Mouse (Mus musculus) forebrain, embryonic 12.5 days (tissue): ENCODE results near the gene Smtnl1. TPM values are rescaled to one million over a fixed set of nuclear protein-coding genes. Genes with fewer than 3 reads are reported as not detected.

ENCODE experiments used
- ATAC-seq: fragments of 200-750 bp; cut with Nextera tagmentation; 2 replicates; pipeline ENCODE4 v1.8.0; 2017; ENCODE audit warnings: moderate TSS enrichment; ENCODE audit not compliant: low FRiP score
- H3K27ac ChIP-seq: fragments of 300-500 bp; sonication (generic); 2 replicates; pipeline ENCODE4 v1.5.1; 2016; ENCODE audit warnings: mild to moderate bottlenecking
- H3K27me3 ChIP-seq: fragments of 300-500 bp; sonication (generic); 2 replicates; pipeline ENCODE4 v1.6.1; 2016; ENCODE audit warnings: mild to moderate bottlenecking
- H3K36me3 ChIP-seq: fragments of 300-500 bp; sonication (generic); replicated peaks from 2 replicates; pipeline ENCODE4 v1.6.1; 2016; ENCODE audit warnings: mild to moderate bottlenecking
- H3K4me1 ChIP-seq: fragments of 300-500 bp; sonication (generic); 2 replicates; pipeline ENCODE4 v1.6.1; 2016
- H3K4me2 ChIP-seq: fragments of 300-500 bp; sonication (generic); 2 replicates; pipeline ENCODE4 v1.6.1; 2016; ENCODE audit warnings: mild to moderate bottlenecking, moderate library complexity
- H3K4me3 ChIP-seq: fragments of 300-500 bp; sonication (generic); replicated peaks from 2 replicates; pipeline ENCODE4 v1.5.1; 2016; ENCODE audit warnings: mild to moderate bottlenecking
- H3K9ac ChIP-seq: fragments of 300-500 bp; sonication (generic); 2 replicates; pipeline ENCODE4 v1.6.1; 2016; ENCODE audit warnings: mild to moderate bottlenecking
- H3K9me3 ChIP-seq: fragments of 300-500 bp; sonication (generic); 2 replicates; pipeline ENCODE4 v1.6.1; 2016
- WGBS: fragments of 180-500 bp; shearing (Covaris S2); methylation state at CpG from one replicate; pipeline ENCODE4 v1.1.7; 2016; 5-methylcytosine and 5-hydroxymethylcytosine counted together
- polyA plus RNA-seq: library from polyadenylated mRNA; unstranded; fragments of >200 nt; fragmentation: Nextera tagmentation; extraction: Ambion mirVana; gene quantifications from 2 replicates; pipeline ENCODE4 v1.2.1, GENCODE M21; 2016

Gene Smtnl1
- polyA plus RNA-seq, 1 experiment from 2014 or later, result not detected

DNA sequence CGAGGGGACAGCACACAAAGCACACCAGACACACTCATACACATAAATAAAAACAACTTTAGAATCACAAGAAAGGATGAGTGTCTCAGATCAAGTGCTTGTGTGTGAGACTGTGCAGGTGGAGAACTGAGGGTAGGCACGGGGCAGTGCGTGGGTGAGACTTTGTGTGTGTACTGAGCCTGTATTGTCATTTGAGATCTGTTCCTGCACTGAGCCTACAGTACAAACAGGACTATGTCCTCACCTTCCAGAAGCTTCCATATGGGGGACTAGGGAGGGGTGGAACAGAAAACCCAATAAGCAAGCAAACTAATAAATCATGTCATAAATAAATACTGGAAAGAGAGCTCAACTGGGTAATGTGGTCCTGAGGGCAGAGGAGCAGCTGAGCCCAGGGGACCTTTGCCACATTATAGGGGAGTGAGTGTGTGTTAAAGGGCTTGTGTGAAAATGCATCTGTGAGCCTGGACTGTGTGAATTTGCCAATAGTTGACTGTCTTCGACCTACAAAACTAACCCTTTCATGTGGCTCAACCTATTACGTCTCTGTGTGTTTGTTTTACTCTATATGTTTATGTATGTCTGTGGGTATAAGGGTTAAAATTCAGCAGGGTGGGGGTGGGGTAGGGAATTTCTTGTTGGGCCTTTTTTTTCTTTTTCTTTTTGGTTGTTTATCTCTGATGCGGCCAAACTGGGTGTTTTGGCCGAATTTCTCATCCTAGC lies 28.1 kb upstream of the Smtnl1 start:
- Histone ChIP-seq H3K27ac (no peak overlapping the region), H3K4me3 (no peak overlapping the region), H3K36me3 (peaks cover 21% of the 10 kb centered on the region), H3K4me2 (no peak overlapping the region), H3K9me3 (no peaks in the 10 kb centered on the region), H3K4me1 (peaks cover 14% of the 10 kb centered on the region), H3K9ac (no peak overlapping the region), H3K27me3 (no peaks in the 10 kb centered on the region)
- ATAC-seq, result no peak; the same call in 1 of the 2 replicates
- 63% methylated on average over 7 of the region's 7 CpGs for WGBS

DNA sequence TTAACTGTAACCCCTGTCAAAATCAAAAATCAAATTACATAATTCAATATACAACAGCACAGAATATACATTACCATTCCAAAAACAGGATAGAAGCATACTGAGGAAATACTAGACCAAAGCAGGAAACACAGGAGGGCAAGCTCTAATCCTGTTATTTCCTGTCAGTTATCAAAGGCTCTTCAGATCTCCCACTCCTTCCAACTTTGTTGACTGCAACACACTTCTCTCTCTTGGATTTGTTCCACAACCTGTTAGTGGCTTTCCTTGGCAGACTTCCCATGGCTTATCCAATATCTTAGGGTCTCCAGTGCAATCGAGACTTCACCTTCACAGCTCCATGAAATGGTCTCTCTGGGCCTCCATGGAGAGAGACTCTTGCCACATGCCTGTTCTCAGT lies 22.8 kb upstream of the Smtnl1 start:
- no peak overlapping the region for H3K27ac ChIP-seq
- no peak overlapping the region for H3K9ac ChIP-seq
- peaks cover 11% of the 10 kb centered on the region; the same call in 1 of the 2 replicates for H3K36me3 ChIP-seq
- no peaks in the 10 kb centered on the region for H3K9me3 ChIP-seq
- no peak overlapping the region for H3K4me2 ChIP-seq
- no peaks in the 10 kb centered on the region for H3K27me3 ChIP-seq
- no peak overlapping the region for H3K4me3 ChIP-seq
- WGBS, result 88% methylated on average over 1 of the region's 1 CpGs
- no peak for ATAC-seq
- peaks cover 20% of the 10 kb centered on the region for H3K4me1 ChIP-seq

DNA sequence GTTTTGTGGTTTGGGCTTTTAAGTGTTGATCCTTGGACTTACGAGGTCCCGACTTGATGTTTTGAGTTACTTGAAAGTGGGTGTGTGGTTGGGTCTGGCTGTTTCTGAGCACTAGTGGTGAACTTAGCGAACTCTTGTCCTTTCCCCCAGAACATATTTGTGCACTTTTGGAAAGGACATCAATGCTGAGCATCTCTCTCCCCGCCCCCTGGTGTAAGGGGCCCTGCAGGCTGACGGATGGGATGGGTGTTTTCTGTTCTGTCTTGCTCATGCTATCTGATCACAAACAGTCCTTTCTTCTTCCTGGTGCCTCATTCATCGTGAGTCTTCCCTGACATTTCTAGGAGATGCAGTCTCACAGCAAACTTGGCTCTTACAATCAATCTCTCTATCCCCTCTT lies 21.2 kb upstream of the Smtnl1 start:
- no peak overlapping the region for H3K9ac ChIP-seq
- 86% methylated on average over 6 of the region's 6 CpGs for WGBS
- no peak for ATAC-seq

DNA sequence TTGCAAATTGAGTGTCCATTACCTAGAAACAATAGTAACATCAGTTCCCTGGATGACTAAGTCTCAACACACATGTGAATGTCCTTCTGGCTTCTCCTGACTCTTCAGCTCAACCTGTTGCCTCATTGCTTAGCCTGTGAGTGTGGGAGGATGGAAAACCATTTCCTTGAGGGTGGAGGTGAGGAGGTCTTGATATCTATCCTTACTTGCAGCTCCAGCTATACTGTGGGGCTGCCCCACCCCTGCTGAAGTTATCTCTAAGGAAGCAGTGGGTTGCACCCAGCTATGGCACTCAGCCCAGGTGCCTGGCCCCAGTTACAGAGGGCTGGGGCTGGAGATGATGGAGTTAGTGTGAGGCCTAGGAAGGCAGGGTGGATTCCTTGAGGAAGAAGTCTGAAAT lies 19.5 kb upstream of the Smtnl1 start:
- Histone ChIP-seq H3K4me3 (0 out of 2 replicates have a peak overlapping the region, but pooled peaks have one; percentile 48), H3K4me2 (peak overlapping the region; percentile 94), H3K9me3 (no peaks in the 10 kb centered on the region), H3K4me1 (peaks cover 34% of the 10 kb centered on the region), H3K36me3 (peaks cover 3% of the 10 kb centered on the region; the same call in 1 of the 2 replicates), H3K27ac (no peak overlapping the region), H3K27me3 (peaks cover 32% of the 10 kb centered on the region), H3K9ac (no peak overlapping the region)
- ATAC-seq, result no peak

More for the DNA sequence above, 21.2 kb upstream of the Smtnl1 start:
- Histone ChIP-seq H3K27ac (no peak overlapping the region), H3K4me2 (no peak overlapping the region), H3K4me3 (no peak overlapping the region), H3K27me3 (peaks cover 14% of the 10 kb centered on the region), H3K36me3 (peaks cover 7% of the 10 kb centered on the region; the same call in 1 of the 2 replicates), H3K9me3 (no peaks in the 10 kb centered on the region), H3K4me1 (peaks cover 32% of the 10 kb centered on the region)

DNA sequence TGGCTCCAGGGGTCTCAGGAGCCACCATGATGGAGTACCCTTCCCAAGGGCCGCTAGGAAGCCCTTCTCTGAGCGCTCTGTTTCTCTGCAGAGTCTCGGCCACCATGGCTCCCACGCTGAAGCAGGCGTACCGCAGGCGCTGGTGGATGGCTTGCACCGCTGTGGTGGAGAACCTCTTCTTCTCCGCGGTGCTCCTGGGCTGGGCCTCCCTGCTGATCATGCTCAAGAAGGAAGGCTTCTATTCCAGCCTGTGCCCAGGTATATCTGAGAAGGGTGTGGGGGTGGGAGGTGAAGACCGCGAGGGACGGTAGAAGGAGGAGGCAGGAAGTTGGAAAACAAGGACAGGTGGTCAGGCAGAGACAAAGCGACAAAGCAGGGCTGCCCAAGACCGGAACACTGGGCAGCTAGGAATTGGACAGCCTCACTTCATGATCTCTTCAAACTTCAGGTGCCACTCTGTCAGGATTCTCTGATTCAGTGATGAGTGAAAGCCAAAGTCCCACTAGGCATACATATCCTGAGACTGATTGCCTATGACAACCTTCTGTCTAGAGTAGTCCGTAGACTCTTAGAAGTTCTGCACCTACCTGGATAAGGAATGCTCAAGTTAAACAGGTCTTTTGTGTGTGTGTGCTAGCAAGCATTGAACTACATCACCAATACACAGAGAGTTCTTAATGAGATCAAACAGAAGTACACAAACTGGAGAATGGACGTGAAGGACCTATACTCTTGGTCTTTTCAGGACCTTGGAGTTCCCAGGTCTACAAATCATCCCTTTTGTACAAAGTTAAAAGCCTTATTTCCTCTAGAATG lies 18.5 kb upstream of the Smtnl1 start:
- Histone ChIP-seq H3K9ac (peak overlapping the region; percentile 73), H3K36me3 (no peaks in the 10 kb centered on the region; the same call in 1 of the 2 replicates), H3K4me1 (peaks cover 34% of the 10 kb centered on the region), H3K27ac (peak overlapping the region; percentile 82), H3K27me3 (peaks cover 37% of the 10 kb centered on the region), H3K4me2 (peak overlapping the region; percentile 94), H3K4me3 (peak overlapping the region; percentile 48), H3K9me3 (no peaks in the 10 kb centered on the region)
- whole genome bisulfite sequencing, result 8% methylated on average over 17 of the region's 17 CpGs
- peak; percentile 2; the same call in 1 of the 2 replicates for ATAC-seq

DNA sequence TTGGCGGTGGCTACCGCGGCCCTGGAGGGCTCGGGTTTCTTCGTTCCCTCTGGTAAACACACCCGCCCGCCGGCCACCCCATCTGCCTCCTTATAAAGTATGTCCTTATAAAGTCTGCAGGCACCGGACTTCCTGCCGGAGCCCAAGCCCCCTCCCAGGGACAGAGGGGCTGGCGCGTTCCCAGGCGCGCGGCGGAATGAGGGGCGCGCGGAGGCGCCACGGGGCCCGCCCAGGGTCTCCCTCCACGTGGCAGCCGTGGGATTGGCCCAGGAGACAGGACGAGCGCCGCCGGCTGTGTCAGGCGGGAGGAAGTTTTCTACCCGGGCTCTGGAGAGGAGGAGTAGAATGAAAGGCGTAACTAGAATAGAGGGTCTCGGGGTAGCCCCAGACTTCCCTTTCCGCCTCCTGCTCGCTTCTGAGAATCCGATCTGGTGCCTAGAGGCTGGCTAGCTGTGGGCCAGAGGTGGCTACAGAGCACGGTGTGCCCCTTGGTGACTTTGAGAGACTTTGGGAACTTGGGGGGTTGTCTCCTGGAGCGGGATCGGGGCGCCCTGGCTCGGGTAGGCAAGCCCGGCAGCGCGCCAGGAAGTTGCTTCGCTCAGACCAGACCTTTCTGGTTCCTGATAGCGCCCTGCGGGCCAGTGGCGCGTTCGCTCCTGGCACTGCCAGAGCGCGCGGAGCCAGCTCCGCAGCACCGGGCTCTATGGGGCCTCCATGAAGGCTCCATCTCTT lies 17.7 kb upstream of the Smtnl1 start:
- Histone ChIP-seq H3K36me3 (no peaks in the 10 kb centered on the region; the same call in 1 of the 2 replicates), H3K4me1 (peaks cover 34% of the 10 kb centered on the region), H3K9ac (peak overlapping the region; percentile 73), H3K9me3 (no peaks in the 10 kb centered on the region), H3K4me2 (peak overlapping the region; percentile 94), H3K27me3 (peaks cover 37% of the 10 kb centered on the region), H3K4me3 (peak overlapping the region; percentile 48), H3K27ac (peak overlapping the region; percentile 82)
- WGBS, result under 1% methylated on average over 54 of the region's 54 CpGs
- peak; percentile 89 for ATAC-seq

DNA sequence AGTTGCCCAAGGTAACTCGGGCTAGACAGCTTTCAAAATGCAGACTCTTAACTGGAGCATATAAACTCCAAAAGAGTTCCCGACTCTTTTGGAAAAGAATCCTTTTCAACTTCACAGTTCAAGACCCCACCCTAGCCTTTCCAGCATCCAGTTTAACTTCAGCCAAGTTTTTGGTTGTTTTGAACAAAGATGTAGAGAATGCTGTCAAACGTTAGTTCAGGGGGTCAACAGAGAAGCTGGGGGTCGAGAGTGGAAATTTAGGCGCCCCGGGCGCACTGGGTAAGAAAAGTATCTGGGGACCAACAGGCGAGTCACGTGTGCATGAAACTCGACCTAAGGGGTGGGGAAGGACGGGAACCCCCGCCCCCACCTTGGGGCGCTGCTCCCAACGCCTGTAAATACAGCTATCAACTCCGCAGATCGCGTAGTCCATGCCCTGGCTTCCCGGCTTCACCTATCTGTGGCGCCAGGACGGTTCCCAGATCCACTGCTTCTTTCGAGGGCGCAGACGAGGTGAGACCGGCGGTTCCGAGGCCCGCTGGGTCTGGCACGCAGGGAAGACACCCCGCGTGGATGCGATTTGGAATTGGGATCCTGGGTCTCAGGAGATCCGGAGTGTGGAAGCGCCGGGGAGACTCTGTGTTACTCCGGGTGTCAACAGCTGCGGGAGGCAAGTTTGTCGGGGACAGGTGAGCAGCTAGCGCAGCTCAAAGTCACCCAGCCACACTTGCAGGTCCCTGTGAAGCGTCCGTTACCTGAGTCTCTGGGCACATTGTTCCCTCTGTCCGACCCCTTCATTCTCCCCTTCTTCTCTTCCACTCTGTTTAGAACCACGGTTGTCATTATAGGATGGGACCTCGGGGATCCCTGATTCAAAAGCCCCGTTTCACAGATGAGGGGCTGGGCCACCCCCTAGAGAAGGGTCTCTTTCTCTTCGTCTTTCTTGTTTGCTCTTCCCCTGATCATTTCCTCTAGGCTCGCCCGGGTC lies 16.8 kb upstream of the Smtnl1 start:
- under 1% methylated on average over 47 of the region's 47 CpGs for WGBS
- peak overlapping the region; percentile 82 for H3K27ac ChIP-seq
- H3K4me2 ChIP-seq, result peak overlapping the region; percentile 94
- H3K4me3 ChIP-seq, result peak overlapping the region; percentile 48
- no peaks in the 10 kb centered on the region for H3K9me3 ChIP-seq
- peak overlapping the region; percentile 73 for H3K9ac ChIP-seq
- H3K4me1 ChIP-seq, result peaks cover 34% of the 10 kb centered on the region
- 0 out of 2 replicates have a peak, but pooled peaks have one; percentile 1 for ATAC-seq
- H3K27me3 ChIP-seq, result peaks cover 37% of the 10 kb centered on the region
- no peaks in the 10 kb centered on the region for H3K36me3 ChIP-seq

DNA sequence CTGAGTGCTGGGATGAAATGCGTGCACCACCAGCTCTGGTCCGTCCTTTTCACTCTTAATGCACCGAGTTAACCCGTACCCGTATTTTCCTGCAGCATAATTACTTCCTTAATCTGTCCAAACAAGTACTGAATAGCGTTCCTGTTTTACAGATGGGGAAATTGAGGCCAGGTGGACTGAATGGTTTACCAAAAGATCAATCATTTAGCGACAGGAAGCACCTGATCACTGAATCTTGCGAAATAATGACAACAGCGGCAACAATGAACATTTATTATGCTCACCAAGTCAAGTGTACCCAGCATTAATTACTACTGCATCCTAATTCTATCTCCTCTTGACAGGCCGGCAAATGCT lies 16.1 kb upstream of the Smtnl1 start, which contains the start of gene Slc43a1:
Gene Slc43a1 (plus strand): TSS at position 258 of the 357 bp plus-strand sequence.
- H3K4me1 ChIP-seq, result peaks cover 34% of the 10 kb centered on the region
- peak within 1 kb of the TSS; percentile 48 for H3K4me3 ChIP-seq
- peak within 1 kb of the TSS; percentile 73 for H3K9ac ChIP-seq
- H3K4me2 ChIP-seq, result peak within 1 kb of the TSS; percentile 94
- H3K36me3 ChIP-seq, result no peaks in the 10 kb centered on the region
- no peaks in the 10 kb centered on the region for H3K9me3 ChIP-seq
- no peak within 1 kb of the TSS for H3K27ac ChIP-seq
- peaks cover 37% of the 10 kb centered on the region for H3K27me3 ChIP-seq
- 13% methylated on average over 10 of the region's 10 CpGs for WGBS
- ATAC-seq, result no peak

DNA sequence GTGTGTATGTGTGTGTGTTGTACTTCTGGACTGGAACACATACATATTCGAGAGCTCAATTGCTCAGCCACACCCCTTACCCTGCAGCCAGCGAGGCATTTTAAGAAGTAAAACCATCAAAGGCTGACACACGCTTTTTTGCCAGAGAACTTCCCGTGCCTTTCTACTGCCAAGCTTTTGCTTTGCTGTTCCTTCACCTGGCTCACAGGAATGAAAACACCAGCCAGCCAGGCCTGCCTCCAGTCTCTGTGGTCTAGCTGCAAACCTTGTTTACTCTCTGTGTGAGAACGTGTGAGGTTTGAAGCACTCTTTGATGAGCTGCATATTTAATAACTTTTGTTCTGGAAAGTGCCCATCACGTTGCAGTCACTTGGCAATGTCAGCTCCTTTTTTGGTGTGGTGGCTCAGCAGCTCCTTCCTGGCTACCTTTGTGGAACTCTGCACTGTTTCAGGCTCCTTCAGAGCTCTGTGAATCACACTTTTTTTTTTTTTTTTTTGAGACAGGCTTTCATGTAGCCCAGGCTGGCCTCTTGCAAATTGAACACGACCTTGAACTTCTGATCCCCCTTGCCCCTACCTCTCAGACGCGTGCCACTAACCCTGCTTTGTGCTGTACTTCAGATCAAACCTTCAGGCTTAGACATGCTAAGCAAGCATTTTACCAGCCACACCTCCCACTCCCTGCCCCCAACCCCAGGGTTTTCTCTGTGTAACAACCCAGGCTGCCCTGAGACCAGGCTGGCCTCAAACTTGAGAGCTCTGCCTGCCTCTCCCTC lies 15.6 kb upstream of the Smtnl1 start:
- H3K4me1 ChIP-seq, result peaks cover 34% of the 10 kb centered on the region
- no peaks in the 10 kb centered on the region for H3K9me3 ChIP-seq
- H3K4me2 ChIP-seq, result peak overlapping the region; percentile 94; the same call in 1 of the 2 replicates
- no peak for ATAC-seq
- H3K36me3 ChIP-seq, result no peaks in the 10 kb centered on the region
- H3K27me3 ChIP-seq, result peaks cover 37% of the 10 kb centered on the region
- 36% methylated on average over 9 of the region's 9 CpGs for WGBS
- no peak overlapping the region for H3K9ac ChIP-seq
- no peak overlapping the region for H3K4me3 ChIP-seq
- no peak overlapping the region for H3K27ac ChIP-seq

DNA sequence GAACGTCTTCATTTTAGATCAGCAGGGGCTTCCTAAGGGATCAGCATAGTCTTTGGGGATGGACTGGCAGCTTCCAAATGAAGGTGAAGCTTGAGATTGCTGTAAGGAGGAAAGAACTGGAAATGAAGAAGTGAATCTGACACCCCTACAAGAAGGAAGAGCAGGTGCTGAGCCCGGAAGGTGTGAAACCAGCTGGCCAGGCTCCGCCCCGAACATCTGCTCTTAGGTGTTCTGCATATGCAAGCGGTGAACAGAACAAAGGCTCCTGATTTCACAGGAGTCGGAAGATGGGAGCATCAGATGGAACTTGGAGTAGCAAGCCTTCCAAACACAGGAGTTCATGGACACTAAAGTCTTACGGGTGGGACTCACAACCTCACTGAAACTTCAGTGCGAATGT lies 14.7 kb upstream of the Smtnl1 start:
- Histone ChIP-seq H3K27me3 (peaks cover 37% of the 10 kb centered on the region), H3K36me3 (no peaks in the 10 kb centered on the region)

More for the DNA sequence above, 14.7 kb upstream of the Smtnl1 start:
- 64% methylated on average over 8 of the region's 8 CpGs for WGBS
- Histone ChIP-seq H3K4me1 (peaks cover 33% of the 10 kb centered on the region), H3K9ac (no peak overlapping the region), H3K4me3 (no peak overlapping the region), H3K9me3 (no peaks in the 10 kb centered on the region), H3K4me2 (no peak overlapping the region), H3K27ac (no peak overlapping the region)
- no peak for ATAC-seq
